Mouse (Mus musculus) heart, embryonic 10.5 days (tissue): ENCODE data around the gene Cyp26c1. TPM values are rescaled to one million over a fixed set of nuclear protein-coding genes. Genes with fewer than 3 reads are reported as not detected.

ENCODE experiments used
- DNase-seq: peaks from one replicate; pipeline ENCODE4 v3.0.0-alpha.2; 2017; ENCODE audit warnings: low spot score
- H3K27ac ChIP-seq: fragments of 300-500 bp; sonication (generic); 2 replicates; pipeline ENCODE4 v1.5.1; 2016; ENCODE audit warnings: mild to moderate bottlenecking
- H3K27me3 ChIP-seq: fragments of 300-500 bp; sonication (generic); 2 replicates; pipeline ENCODE4 v1.6.1; 2016; ENCODE audit warnings: mild to moderate bottlenecking; ENCODE audit not compliant: poor library complexity, insufficient read depth, severe bottlenecking
- H3K36me3 ChIP-seq: fragments of 300-500 bp; sonication (generic); 2 replicates; pipeline ENCODE4 v1.6.1; 2016; ENCODE audit warnings: mild to moderate bottlenecking, moderate library complexity
- H3K4me1 ChIP-seq: fragments of 300-500 bp; sonication (generic); 2 replicates; pipeline ENCODE4 v1.6.1; 2016; ENCODE audit warnings: mild to moderate bottlenecking
- H3K4me3 ChIP-seq: fragments of 300-500 bp; sonication (generic); 2 replicates; pipeline ENCODE4 v1.5.1; 2016; ENCODE audit warnings: mild to moderate bottlenecking, moderate library complexity
- H3K9me3 ChIP-seq: fragments of 300-500 bp; sonication (generic); 2 replicates; pipeline ENCODE4 v1.6.1; 2016; ENCODE audit warnings: mild to moderate bottlenecking, moderate library complexity
- WGBS: fragments of 180-500 bp; shearing (Covaris S2); methylation state at CpG from one replicate; pipeline ENCODE4 v1.1.7; 2016; 5-methylcytosine and 5-hydroxymethylcytosine counted together
- polyA plus RNA-seq: library from polyadenylated mRNA; unstranded; fragments of >200 nt; fragmentation: Nextera tagmentation; extraction: Ambion mirVana; gene quantifications from 2 replicates; pipeline ENCODE4 v1.2.1, GENCODE M21; 2016

Cyp26c1 gene
- polyA plus RNA-seq, 1 experiment from 2014 or later, result 0.10 TPM

- Histone ChIP-seq H3K4me1 (0 out of 2 replicates have a peak, but pooled peaks cover 6% of the 10 kb centered on the region), H3K4me3 (no peak overlapping the region), H3K27ac (no peak overlapping the region), H3K9me3 (no peaks in the 10 kb centered on the region), H3K27me3 (peaks cover 41% of the 10 kb centered on the region), H3K36me3 (no peaks in the 10 kb centered on the region)
- WGBS, result 83% methylated on average over 5 of the region's 5 CpGs
- no peak for DNase-seq
Measured at GRCm38 (mm10) chr19:37705722-37706121, 20.3 kb downstream of the Cyp26c1 start.

GRCm38 (mm10) chr19:37714681-37715080, 29.3 kb downstream of the Cyp26c1 start:
- Histone ChIP-seq H3K27ac (no peak overlapping the region), H3K27me3 (no peaks in the 10 kb centered on the region), H3K4me3 (no peak overlapping the region), H3K36me3 (no peaks in the 10 kb centered on the region), H3K4me1 (peaks cover 7% of the 10 kb centered on the region), H3K9me3 (no peaks in the 10 kb centered on the region)
- WGBS, result 58% methylated on average over 10 of the region's 10 CpGs
- DNase-seq, result no peak

GRCm38 (mm10) chr19:37715980-37716379, 30.6 kb downstream of the Cyp26c1 start:
- Histone ChIP-seq H3K4me1 (peaks cover 7% of the 10 kb centered on the region), H3K4me3 (no peak overlapping the region), H3K36me3 (no peaks in the 10 kb centered on the region), H3K27me3 (no peaks in the 10 kb centered on the region), H3K9me3 (no peaks in the 10 kb centered on the region), H3K27ac (no peak overlapping the region)
- no peak for DNase-seq
- WGBS, result 45% methylated on average over 1 of the region's 1 CpGs

- H3K9me3 ChIP-seq, result no peaks in the 10 kb centered on the region
- H3K27me3 ChIP-seq, result no peaks in the 10 kb centered on the region
- no peaks in the 10 kb centered on the region for H3K36me3 ChIP-seq
- DNase-seq, result no peak
- 83% methylated on average over 12 of the region's 12 CpGs for WGBS
- H3K27ac ChIP-seq, result no peak overlapping the region
- H3K4me1 ChIP-seq, result peaks cover 7% of the 10 kb centered on the region
- no peak overlapping the region for H3K4me3 ChIP-seq
Measured at GRCm38 (mm10) chr19:37716524-37717175, 31.3 kb downstream of the Cyp26c1 start.

- DNase-seq, result no peak
- 3% methylated on average over 1 of the region's 1 CpGs for WGBS
- H3K27ac ChIP-seq, result no peak overlapping the region
- no peaks in the 10 kb centered on the region for H3K27me3 ChIP-seq
- no peaks in the 10 kb centered on the region for H3K9me3 ChIP-seq
- no peak overlapping the region for H3K4me3 ChIP-seq
- no peaks in the 10 kb centered on the region for H3K36me3 ChIP-seq
- H3K4me1 ChIP-seq, result peaks cover 7% of the 10 kb centered on the region
Measured at GRCm38 (mm10) chr19:37719166-37719565, 33.8 kb downstream of the Cyp26c1 start.

GRCm38 (mm10) chr19:37724591-37724990, 39.2 kb downstream of the Cyp26c1 start:
- Histone ChIP-seq H3K4me3 (no peak overlapping the region), H3K9me3 (no peaks in the 10 kb centered on the region), H3K4me1 (no peaks in the 10 kb centered on the region), H3K36me3 (no peaks in the 10 kb centered on the region), H3K27me3 (no peaks in the 10 kb centered on the region), H3K27ac (no peak overlapping the region)
- WGBS, result 94% methylated on average over 5 of the region's 5 CpGs
- no peak for DNase-seq

- Histone ChIP-seq H3K4me1 (no peaks in the 10 kb centered on the region), H3K27me3 (no peaks in the 10 kb centered on the region), H3K9me3 (no peaks in the 10 kb centered on the region), H3K36me3 (no peaks in the 10 kb centered on the region), H3K4me3 (no peak overlapping the region), H3K27ac (no peak overlapping the region)
- 83% methylated on average over 7 of the region's 7 CpGs for WGBS
- DNase-seq, result no peak
Measured at GRCm38 (mm10) chr19:37726585-37726984, 41.2 kb downstream of the Cyp26c1 start.

- Histone ChIP-seq H3K36me3 (no peaks in the 10 kb centered on the region), H3K27ac (no peak overlapping the region), H3K4me1 (no peaks in the 10 kb centered on the region), H3K27me3 (no peaks in the 10 kb centered on the region), H3K9me3 (no peaks in the 10 kb centered on the region), H3K4me3 (no peak overlapping the region)
- DNase-seq, result peak; percentile 57
- 96% methylated on average over 2 of the region's 2 CpGs for WGBS
Measured at GRCm38 (mm10) chr19:37727366-37727765, 42.0 kb downstream of the Cyp26c1 start.

- H3K27ac ChIP-seq, result no peak overlapping the region
- WGBS, result 83% methylated on average over 8 of the region's 8 CpGs
- H3K4me3 ChIP-seq, result no peak overlapping the region
- H3K9me3 ChIP-seq, result no peaks in the 10 kb centered on the region
- DNase-seq, result no peak
- H3K27me3 ChIP-seq, result no peaks in the 10 kb centered on the region
- no peaks in the 10 kb centered on the region; the same call in 1 of the 2 replicates for H3K4me1 ChIP-seq
- H3K36me3 ChIP-seq, result no peaks in the 10 kb centered on the region
Measured at GRCm38 (mm10) chr19:37735426-37735825, 50.0 kb downstream of the Cyp26c1 start.

- DNase-seq, result no peak
- Histone ChIP-seq H3K27ac (no peak overlapping the region), H3K36me3 (no peaks in the 10 kb centered on the region), H3K27me3 (no peaks in the 10 kb centered on the region), H3K4me1 (no peaks in the 10 kb centered on the region; the same call in 1 of the 2 replicates), H3K9me3 (no peaks in the 10 kb centered on the region), H3K4me3 (no peak overlapping the region)
- WGBS, result 82% methylated on average over 3 of the region's 3 CpGs
Measured at GRCm38 (mm10) chr19:37738575-37738974, 53.2 kb downstream of the Cyp26c1 start.

- Histone ChIP-seq H3K27me3 (no peaks in the 10 kb centered on the region), H3K4me3 (no peak overlapping the region), H3K4me1 (no peaks in the 10 kb centered on the region; the same call in 1 of the 2 replicates), H3K36me3 (no peaks in the 10 kb centered on the region), H3K27ac (no peak overlapping the region), H3K9me3 (no peaks in the 10 kb centered on the region)
- DNase-seq, result no peak
- 46% methylated on average over 7 of the region's 7 CpGs for WGBS
Measured at GRCm38 (mm10) chr19:37740043-37740442, 54.7 kb downstream of the Cyp26c1 start.
